Mouse (Mus musculus) heart, embryonic 14.5 days (tissue): ENCODE data around the gene Dcps. TPM values are rescaled to one million over a fixed set of nuclear protein-coding genes. Genes with fewer than 3 reads are reported as not detected.

Experiments used
- ATAC-seq: fragments of 200-750 bp; cut with Nextera tagmentation; 2 replicates; pipeline ENCODE4 v1.8.0; 2017; ENCODE audit warnings: low read depth, moderate TSS enrichment; ENCODE audit not compliant: insufficient number of reproducible peaks, insufficient read depth, low FRiP score
- H3K27ac ChIP-seq, 2 experiments: fragments of 200-500 bp in 1 of 2; fragments of 300-500 bp in 1 of 2; sonication (generic) in 1 of 2; replicated peaks in 1 of 2; 2 replicates each; pipeline ENCODE4 v1.5.1; 2012 to 2014; ENCODE audit warnings: low read depth in 2 of 2, low read length in 2 of 2, control low read depth in 1 of 2, mild to moderate bottlenecking in 1 of 2, mixed read lengths in 1 of 2; ENCODE audit not compliant: control insufficient read depth in 1 of 2, insufficient read depth in 1 of 2
- H3K27me3 ChIP-seq: fragments of 300-500 bp; sonication (generic); 2 replicates; pipeline ENCODE4 v1.6.1; 2014; ENCODE audit warnings: mild to moderate bottlenecking, low read length, control low read depth; ENCODE audit not compliant: control insufficient read depth, insufficient read depth
- H3K36me3 ChIP-seq: fragments of 300-500 bp; sonication (generic); 2 replicates; pipeline ENCODE4 v1.6.1; 2014; ENCODE audit warnings: mild to moderate bottlenecking, control low read depth, low read length, mixed read lengths; ENCODE audit not compliant: control insufficient read depth, insufficient read depth
- H3K4me1 ChIP-seq, 2 experiments: fragments of 200-500 bp in 1 of 2; fragments of 300-500 bp in 1 of 2; sonication (generic) in 1 of 2; 2 replicates each; pipeline ENCODE4 v1.6.1; 2012 to 2014; ENCODE audit warnings: low read length in 2 of 2, control low read depth in 1 of 2, mixed read lengths in 1 of 2; ENCODE audit not compliant: control insufficient read depth in 2 of 2, insufficient read depth in 2 of 2
- H3K4me2 ChIP-seq: fragments of 300-500 bp; sonication (generic); 2 replicates; pipeline ENCODE4 v1.6.1; 2014; ENCODE audit warnings: mild to moderate bottlenecking, low read length
- H3K4me3 ChIP-seq, 2 experiments: fragments of 200-500 bp in 1 of 2; fragments of 300-500 bp in 1 of 2; sonication (generic) in 1 of 2; 2 replicates each; pipeline ENCODE4 v1.5.1; 2012 to 2014; ENCODE audit warnings: low read length in 2 of 2, mild to moderate bottlenecking in 2 of 2, control low read depth in 1 of 2, low read depth in 1 of 2, moderate library complexity in 1 of 2; ENCODE audit not compliant: control insufficient read depth in 1 of 2, insufficient read depth in 1 of 2
- H3K9ac ChIP-seq: fragments of 300-500 bp; sonication (generic); 2 replicates; pipeline ENCODE4 v1.6.1; 2014; ENCODE audit warnings: mild to moderate bottlenecking, low read length
- H3K9me3 ChIP-seq: fragments of 300-500 bp; sonication (generic); 2 replicates; pipeline ENCODE4 v1.6.1; 2016; ENCODE audit warnings: low read length, control low read depth; ENCODE audit not compliant: control insufficient read depth
- WGBS: fragments of 180-500 bp; shearing (Covaris S2); extraction: QIAGEN DNeasy Blood & Tissue Kit; methylation state at CpG from one replicate; pipeline ENCODE4 v1.1.7; 2014; 5-methylcytosine and 5-hydroxymethylcytosine counted together
- polyA plus RNA-seq: library from polyadenylated mRNA; unstranded; fragments of >200 nt; fragmentation: Nextera tagmentation; extraction: Ambion mirVana; gene quantifications from 2 replicates; pipeline ENCODE4 v1.2.1, GENCODE M21; 2014

Dcps gene
- polyA plus RNA-seq, 1 experiment from 2014 or later, result 62.7 TPM

DNA sequence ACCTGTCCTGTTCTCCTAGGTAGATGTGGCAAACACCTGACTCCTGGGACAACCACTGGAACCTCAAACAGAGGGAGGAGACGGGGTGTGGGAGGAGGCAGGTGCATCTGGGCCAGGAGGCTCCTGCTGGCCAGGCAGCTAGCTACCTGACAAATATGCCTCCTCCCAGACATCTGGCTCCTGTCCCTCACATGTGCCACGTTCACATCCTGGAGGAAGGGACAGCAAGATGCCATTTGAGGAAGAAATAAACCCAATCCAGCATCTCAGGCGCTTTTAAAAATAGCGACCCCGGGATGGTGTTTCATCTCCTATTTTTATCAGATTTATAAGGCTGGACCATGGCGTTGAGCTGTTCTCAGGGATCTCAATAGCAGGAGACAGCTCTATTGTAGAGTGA, 56.7 kb downstream of the Dcps start, which contains the start of gene St3gal4:
TSS of gene St3gal4 (minus strand) at position 101 of the 400 bp plus-strand sequence.
- peak within 1 kb of the TSS; percentile 67 to 91; a peak in 3 of 4 replicates for H3K27ac ChIP-seq
- 0 out of 2 replicates have a peak, but pooled peaks cover 9% of the 10 kb centered on the region for H3K36me3 ChIP-seq
- ATAC-seq, result no peak
- no peaks in the 10 kb centered on the region for H3K27me3 ChIP-seq
- no peaks in the 10 kb centered on the region for H3K9me3 ChIP-seq
- peak within 1 kb of the TSS; percentile 91 for H3K4me2 ChIP-seq
- H3K4me1 ChIP-seq, result peaks cover 9 to 27% of the 10 kb centered on the region in 2 experiments
- 77% methylated on average over 6 of the region's 6 CpGs for WGBS
- no peak within 1 kb of the TSS for H3K9ac ChIP-seq
- H3K4me3 ChIP-seq, result no peak within 1 kb of the TSS

DNA sequence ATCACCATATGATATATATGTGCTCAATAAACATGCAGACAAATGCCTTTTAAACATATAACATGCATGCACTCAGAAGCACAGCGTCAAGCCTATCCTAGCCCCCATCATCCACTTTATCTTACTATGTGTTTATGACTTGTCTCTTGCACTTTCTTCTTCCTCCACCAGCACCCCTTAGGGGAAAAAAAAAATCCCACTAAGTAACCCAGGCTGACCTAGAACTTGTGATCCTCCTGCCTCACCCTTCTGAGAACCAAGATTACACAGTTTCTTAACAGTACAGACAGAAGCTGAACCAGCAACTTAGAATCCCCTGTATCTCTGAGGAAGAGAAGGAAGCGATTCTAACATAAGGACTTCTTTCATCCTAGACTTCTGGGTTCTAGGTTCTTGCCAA, 57.3 kb downstream of the Dcps start:
- no peak for ATAC-seq
- Histone ChIP-seq H3K4me1 (peaks cover 9 to 22% of the 10 kb centered on the region in 2 experiments), H3K36me3 (0 out of 2 replicates have a peak, but pooled peaks cover 5% of the 10 kb centered on the region), H3K4me2 (no peak overlapping the region), H3K9ac (no peak overlapping the region), H3K4me3 (no peak overlapping the region), H3K27me3 (no peaks in the 10 kb centered on the region), H3K27ac (no peak overlapping the region), H3K9me3 (no peaks in the 10 kb centered on the region)
- 86% methylated on average over 2 of the region's 2 CpGs for WGBS

DNA sequence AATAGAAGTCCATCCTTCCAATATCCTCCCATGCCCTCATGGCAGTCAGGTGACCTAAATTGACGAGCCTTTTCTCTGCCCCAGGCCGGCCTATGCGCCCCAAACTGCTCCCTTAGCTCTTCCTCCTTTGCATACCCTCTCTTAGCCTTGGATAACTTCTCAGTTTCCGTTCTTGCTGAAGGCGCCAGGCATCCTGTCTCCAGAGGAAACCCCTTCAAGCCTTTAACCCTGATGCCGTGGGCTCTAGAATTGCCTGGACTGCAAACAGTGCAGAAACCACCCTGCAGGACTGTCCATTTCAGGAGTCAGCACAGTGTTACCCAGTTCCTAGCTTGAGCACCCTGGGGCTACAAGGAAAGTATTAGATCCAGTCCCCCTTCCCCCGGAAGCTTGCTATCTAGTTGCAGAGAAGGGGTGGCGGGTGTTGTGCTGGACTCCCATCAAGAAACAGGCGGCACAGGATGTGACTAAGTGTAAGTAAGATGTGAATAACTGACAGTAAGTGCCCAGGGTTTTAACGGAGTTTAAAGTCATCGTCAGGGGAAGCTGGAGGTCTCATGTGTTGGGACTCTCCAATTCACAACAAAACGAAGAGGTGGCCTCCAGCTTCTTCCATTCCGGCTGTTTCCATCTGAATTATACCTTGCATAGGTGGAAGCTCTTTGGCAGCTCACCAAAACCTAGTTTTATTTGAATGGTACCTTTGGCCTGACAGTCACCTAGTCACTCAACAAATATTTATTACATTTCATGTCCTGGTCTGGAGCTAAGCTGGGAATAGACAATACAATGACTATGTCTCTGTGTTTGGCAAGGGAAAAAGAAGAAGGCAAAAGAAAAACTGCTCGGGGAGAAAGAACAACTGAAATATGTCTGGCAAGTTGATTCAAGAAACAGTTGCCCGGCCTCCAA, 58.2 kb downstream of the Dcps start:
- H3K9me3 ChIP-seq, result no peaks in the 10 kb centered on the region
- ATAC-seq, result no peak
- peaks cover 7 to 17% of the 10 kb centered on the region in 2 experiments for H3K4me1 ChIP-seq

DNA sequence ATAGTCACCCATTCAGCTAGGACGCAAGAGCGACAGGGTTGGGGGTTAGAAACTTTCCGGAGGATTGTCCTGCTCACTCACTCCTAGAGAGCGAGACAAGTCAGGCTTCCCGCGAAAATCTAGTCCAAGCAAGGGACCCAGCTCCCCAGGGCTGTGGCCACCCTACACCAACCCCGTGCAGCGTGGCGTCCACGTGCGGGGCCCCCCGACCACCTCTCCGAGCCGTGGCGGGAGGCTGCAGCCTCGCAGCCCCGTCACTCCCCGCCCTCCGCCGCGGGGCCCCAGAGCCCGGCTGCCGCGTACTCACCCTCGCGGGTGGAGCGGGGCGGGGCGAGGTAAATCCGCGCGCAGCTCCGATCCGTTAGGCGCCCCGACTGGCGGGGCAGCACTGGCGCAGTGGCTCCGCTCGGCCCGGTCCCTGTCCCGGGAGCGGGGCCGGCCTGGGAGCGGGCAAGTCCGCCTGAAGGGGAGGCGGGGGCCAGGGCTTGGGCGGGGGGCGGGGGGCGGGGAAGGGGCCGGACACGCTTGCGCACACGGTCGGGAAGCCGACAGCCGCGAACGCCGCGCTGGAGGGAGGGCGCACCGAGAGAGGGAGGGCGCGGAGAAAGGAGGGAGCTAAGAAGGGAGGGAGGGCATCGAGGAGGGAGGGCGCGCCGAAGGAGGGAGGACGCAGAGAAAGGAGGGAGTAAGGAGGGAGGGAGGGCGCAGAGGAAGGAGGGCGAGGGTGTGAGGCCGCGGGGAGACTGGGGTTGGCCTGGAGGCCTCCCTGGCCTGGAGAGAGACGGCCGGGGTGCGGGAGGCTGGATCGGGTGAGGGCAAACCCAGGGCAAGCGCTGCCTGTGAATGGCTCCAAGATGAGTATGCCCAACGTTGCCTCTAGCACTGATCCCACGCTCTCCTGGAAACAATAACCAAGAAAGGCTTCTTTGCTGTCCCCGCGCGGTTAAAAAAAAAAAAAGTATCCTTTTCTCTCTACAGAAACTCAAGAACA, 59.2 kb downstream of the Dcps start:
- H3K9me3 ChIP-seq, result no peaks in the 10 kb centered on the region
- WGBS, result under 1% methylated on average over 77 of the region's 84 CpGs
- peaks cover 10 to 23% of the 10 kb centered on the region in 2 experiments for H3K4me1 ChIP-seq
- peak overlapping the region; percentile 90 for H3K9ac ChIP-seq
- H3K4me3 ChIP-seq, result peak overlapping the region; percentile 66 to 83
- H3K27me3 ChIP-seq, result no peaks in the 10 kb centered on the region
- H3K4me2 ChIP-seq, result peak overlapping the region; percentile 91
- H3K27ac ChIP-seq, result peak overlapping the region; percentile 67 to 91
- 0 out of 2 replicates have a peak, but pooled peaks cover 3% of the 10 kb centered on the region for H3K36me3 ChIP-seq
- peak; percentile 88 for ATAC-seq

More for the DNA sequence above, 58.2 kb downstream of the Dcps start:
- no peaks in the 10 kb centered on the region for H3K27me3 ChIP-seq
- H3K36me3 ChIP-seq, result 0 out of 2 replicates have a peak, but pooled peaks cover 3% of the 10 kb centered on the region
- H3K4me3 ChIP-seq, result peak overlapping the region; percentile 66 to 83
- WGBS, result 24% methylated on average over 15 of the region's 15 CpGs
- H3K4me2 ChIP-seq, result peak overlapping the region; percentile 91
- H3K27ac ChIP-seq, result peak overlapping the region; percentile 67 to 91
- H3K9ac ChIP-seq, result peak overlapping the region; percentile 90

DNA sequence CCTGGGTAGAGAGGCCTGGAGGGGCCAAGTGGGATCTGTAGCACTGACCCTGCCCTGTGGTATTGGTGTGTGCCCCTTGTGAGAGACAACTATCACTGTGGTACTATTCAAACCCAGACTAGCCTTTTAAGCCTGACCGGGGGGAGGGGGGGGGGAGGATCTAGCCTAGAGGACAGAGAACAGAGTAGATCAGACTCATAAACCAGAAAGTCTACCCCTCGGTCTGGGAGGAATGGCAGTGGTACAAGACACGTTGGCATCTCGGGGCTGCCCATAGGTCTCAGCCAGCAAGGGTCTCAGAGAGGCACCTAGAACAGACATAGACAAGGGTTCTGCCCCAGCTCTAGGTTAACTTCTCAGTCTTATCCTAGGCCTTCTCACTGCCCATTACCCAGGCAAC, 60.1 kb downstream of the Dcps start:
- H3K4me2 ChIP-seq, result peak overlapping the region; percentile 91
- ATAC-seq, result no peak
- WGBS, result 38% methylated on average over 4 of the region's 4 CpGs

DNA sequence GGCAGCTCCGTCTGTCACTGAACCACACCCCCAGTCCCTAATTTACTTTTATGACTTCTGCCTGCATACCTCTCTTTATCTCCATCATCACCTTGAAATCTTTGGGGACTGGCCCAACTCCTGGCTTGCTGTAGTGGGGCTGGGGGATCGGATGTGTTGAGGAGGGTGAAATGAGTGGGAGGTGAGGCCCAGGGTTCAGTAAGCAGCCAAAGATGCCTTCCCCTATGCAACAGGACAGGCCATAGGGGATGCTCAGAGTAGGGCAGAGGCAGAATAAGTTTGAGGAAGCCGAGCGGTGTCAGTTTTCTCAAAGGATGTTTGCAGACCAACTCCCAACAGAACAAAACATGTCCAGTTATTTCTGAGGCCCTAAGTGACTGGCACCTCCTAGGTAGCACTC, 60.6 kb downstream of the Dcps start:
- ATAC-seq, result no peak
- Histone ChIP-seq H3K4me1 (peaks cover 20 to 37% of the 10 kb centered on the region in 2 experiments), H3K4me2 (peak overlapping the region; percentile 91), H3K27me3 (no peaks in the 10 kb centered on the region), H3K27ac (no peak overlapping the region), H3K9me3 (no peaks in the 10 kb centered on the region), H3K36me3 (no peaks in the 10 kb centered on the region), H3K9ac (peak overlapping the region; percentile 90), H3K4me3 (peak overlapping the region; percentile 66 to 83; a peak in 3 of 4 replicates)
- WGBS, result 66% methylated on average over 3 of the region's 4 CpGs

More for the DNA sequence above, 60.1 kb downstream of the Dcps start:
- Histone ChIP-seq H3K9me3 (no peaks in the 10 kb centered on the region), H3K27me3 (no peaks in the 10 kb centered on the region), H3K4me3 (peak overlapping the region; percentile 66 to 83), H3K36me3 (no peaks in the 10 kb centered on the region), H3K4me1 (peaks cover 15 to 32% of the 10 kb centered on the region in 2 experiments), H3K27ac (peak overlapping the region in 1 of 2 experiments; percentile 91; a peak in 2 of 4 replicates), H3K9ac (peak overlapping the region; percentile 90)

DNA sequence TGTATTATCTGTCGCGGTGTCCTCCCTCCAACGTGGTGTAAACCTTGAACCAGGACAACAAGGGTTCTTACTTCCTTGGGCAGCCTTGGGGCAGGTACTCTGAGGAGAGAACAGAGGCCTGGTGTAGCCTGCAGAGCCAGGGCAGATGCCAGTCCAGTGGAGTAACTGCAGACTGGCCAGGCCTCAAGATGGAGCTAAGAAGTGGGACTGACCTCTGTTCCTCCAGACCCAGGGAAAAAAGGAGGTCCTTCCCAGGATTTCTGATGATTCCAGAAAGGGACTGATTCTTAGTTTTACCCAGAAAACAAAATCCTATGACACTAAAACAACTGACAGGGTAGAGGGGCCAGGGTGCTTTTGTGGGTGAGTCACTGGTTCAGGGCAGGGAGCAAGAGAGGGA, 61.6 kb downstream of the Dcps start:
- no peaks in the 10 kb centered on the region for H3K27me3 ChIP-seq
- H3K4me3 ChIP-seq, result no peak overlapping the region
- peaks cover 31 to 48% of the 10 kb centered on the region in 2 experiments for H3K4me1 ChIP-seq
- WGBS, result 81% methylated on average over 3 of the region's 3 CpGs
- no peaks in the 10 kb centered on the region for H3K9me3 ChIP-seq
- no peak overlapping the region for H3K9ac ChIP-seq
- H3K4me2 ChIP-seq, result no peak overlapping the region
- no peak overlapping the region for H3K27ac ChIP-seq
- no peak for ATAC-seq
- H3K36me3 ChIP-seq, result no peaks in the 10 kb centered on the region
